Mouse (Mus musculus) heart, embryonic 16.5 days (tissue): ENCODE results near the gene Acot12. TPM values are rescaled to one million over a fixed set of nuclear protein-coding genes. Genes with fewer than 3 reads are reported as not detected.
A peak's percentile ranks its signal among the peaks of the same experiment; 100 is the strongest.

ENCODE experiments used
- ATAC-seq: fragments of 200-750 bp; cut with Nextera tagmentation; replicated peaks from 2 replicates; pipeline ENCODE4 v1.8.0; 2017; ENCODE audit warnings: moderate number of reproducible peaks; ENCODE audit not compliant: insufficient read depth, low FRiP score; ENCODE audit errors: extremely low read depth
- H3K27ac ChIP-seq: fragments of 300-500 bp; sonication (generic); 2 replicates; pipeline ENCODE4 v1.5.1; 2014; ENCODE audit warnings: mild to moderate bottlenecking, low read length, control low read depth, moderate library complexity
- H3K27me3 ChIP-seq: fragments of 300-500 bp; sonication (generic); 2 replicates; pipeline ENCODE4 v1.6.1; 2014; ENCODE audit warnings: low read length, mixed read lengths; ENCODE audit not compliant: control insufficient read depth, insufficient read depth
- H3K36me3 ChIP-seq: fragments of 300-500 bp; sonication (generic); 2 replicates; pipeline ENCODE4 v1.6.1; 2014; ENCODE audit not compliant: control insufficient read depth, insufficient read depth
- H3K4me1 ChIP-seq: fragments of 300-500 bp; sonication (generic); 2 replicates; pipeline ENCODE4 v1.6.1; 2014; ENCODE audit warnings: low read length, mixed read lengths; ENCODE audit not compliant: control insufficient read depth, insufficient read depth
- H3K4me2 ChIP-seq: fragments of 300-500 bp; sonication (generic); 2 replicates; pipeline ENCODE4 v1.6.1; 2014; ENCODE audit warnings: low read depth, mild to moderate bottlenecking, control low read depth, low read length
- H3K4me3 ChIP-seq: fragments of 300-500 bp; sonication (generic); 2 replicates; pipeline ENCODE4 v1.5.1; 2014; ENCODE audit warnings: mild to moderate bottlenecking, control low read depth, low read length
- H3K9ac ChIP-seq: fragments of 300-500 bp; sonication (generic); 2 replicates; pipeline ENCODE4 v1.6.1; 2014; ENCODE audit warnings: low read length, control low read depth
- H3K9me3 ChIP-seq: fragments of 300-500 bp; sonication (generic); replicated peaks from 2 replicates; pipeline ENCODE4 v1.6.1; 2016; ENCODE audit warnings: low read length; ENCODE audit not compliant: control insufficient read depth
- WGBS: fragments of 180-500 bp; shearing (Covaris S2); extraction: QIAGEN DNeasy Blood & Tissue Kit; methylation state at CpG from one replicate; pipeline ENCODE4 v1.1.7; 2014; 5-methylcytosine and 5-hydroxymethylcytosine counted together
- polyA plus RNA-seq: library from polyadenylated mRNA; unstranded; fragments of >200 nt; fragmentation: Nextera tagmentation; extraction: Ambion mirVana; gene quantifications from 2 replicates; pipeline ENCODE4 v1.2.1, GENCODE M21; 2015

Acot12 gene
- polyA plus RNA-seq, 1 experiment from 2014 or later: not detected

DNA sequence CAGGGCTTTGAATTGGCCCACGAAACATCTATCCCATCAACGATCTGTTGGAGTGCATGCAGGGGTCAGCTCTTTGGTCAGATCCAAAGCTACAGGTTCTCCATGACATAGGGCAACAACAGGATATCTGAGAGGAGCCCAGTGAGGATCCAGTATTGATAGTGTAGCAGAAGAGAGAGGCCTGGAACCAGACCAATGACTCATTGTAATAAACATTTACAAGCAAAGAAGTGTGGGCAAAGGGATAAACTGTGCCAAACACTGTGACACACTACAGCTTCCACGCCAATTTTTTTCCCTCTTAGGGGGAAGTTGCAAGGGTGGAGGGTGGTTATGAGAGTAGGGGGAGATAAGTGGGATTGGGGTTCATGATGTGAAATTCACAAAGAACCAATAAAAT, 17.1 kb upstream of the Acot12 start:
- ATAC-seq: no peak
- Histone ChIP-seq H3K4me3 (no peak overlapping the region), H3K36me3 (no peaks in the 10 kb centered on the region), H3K27ac (no peak overlapping the region), H3K9ac (no peak overlapping the region), H3K4me2 (no peak overlapping the region), H3K27me3 (no peaks in the 10 kb centered on the region), H3K4me1 (no peaks in the 10 kb centered on the region), H3K9me3 (no peaks in the 10 kb centered on the region)
- WGBS: 80% methylated on average over 3 of the region's 3 CpGs

DNA sequence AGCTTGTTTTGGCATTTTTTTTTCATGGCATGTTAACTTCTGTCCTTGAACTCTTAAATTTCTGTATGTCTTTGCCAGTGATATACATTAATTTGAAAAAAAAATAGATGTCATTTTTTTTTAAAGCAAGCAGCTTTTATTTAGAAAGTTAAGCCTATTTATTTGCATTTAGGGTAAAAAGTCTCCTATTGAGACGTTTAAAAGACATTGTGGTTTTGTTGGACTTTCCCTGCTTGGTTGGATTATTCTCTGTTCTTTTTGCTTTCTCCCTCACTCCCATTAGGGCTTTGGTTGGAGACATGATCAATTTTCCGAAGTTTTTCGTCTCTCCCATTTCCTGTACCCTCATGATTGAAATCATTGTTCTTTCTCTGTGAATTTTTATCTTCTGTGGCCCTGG, 16.2 kb upstream of the Acot12 start:
- no peaks in the 10 kb centered on the region for H3K9me3 ChIP-seq
- no peaks in the 10 kb centered on the region for H3K36me3 ChIP-seq
- H3K4me2 ChIP-seq: no peak overlapping the region
- no peaks in the 10 kb centered on the region for H3K27me3 ChIP-seq
- ATAC-seq: no peak
- WGBS: 66% methylated on average over 3 of the region's 3 CpGs
- no peak overlapping the region for H3K9ac ChIP-seq
- H3K4me1 ChIP-seq: no peaks in the 10 kb centered on the region
- H3K27ac ChIP-seq: no peak overlapping the region
- H3K4me3 ChIP-seq: no peak overlapping the region

DNA sequence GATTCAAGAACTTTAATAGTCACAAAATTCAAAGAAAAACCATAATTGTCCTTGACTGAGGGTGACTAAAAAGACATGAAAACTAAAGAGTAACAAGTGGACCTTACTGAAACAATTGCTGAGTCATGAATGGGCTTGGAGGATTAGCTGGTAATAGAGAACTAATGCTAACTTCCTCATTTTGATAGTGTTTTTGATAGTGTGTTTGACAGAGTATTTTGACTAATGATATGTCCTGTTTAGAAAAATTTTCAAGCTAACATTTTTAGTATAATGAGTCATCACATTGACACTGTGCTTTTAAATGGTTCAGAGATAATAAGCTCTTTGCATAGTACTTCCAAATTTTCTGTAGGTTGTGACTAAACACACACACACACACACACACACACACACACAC, 13.4 kb upstream of the Acot12 start:
- no peak overlapping the region for H3K9ac ChIP-seq
- no peak overlapping the region for H3K4me3 ChIP-seq
- no peak overlapping the region for H3K4me2 ChIP-seq
- no peaks in the 10 kb centered on the region for H3K9me3 ChIP-seq
- ATAC-seq: no peak
- no peaks in the 10 kb centered on the region for H3K36me3 ChIP-seq
- no peaks in the 10 kb centered on the region for H3K4me1 ChIP-seq
- H3K27ac ChIP-seq: no peak overlapping the region
- no peaks in the 10 kb centered on the region for H3K27me3 ChIP-seq

DNA sequence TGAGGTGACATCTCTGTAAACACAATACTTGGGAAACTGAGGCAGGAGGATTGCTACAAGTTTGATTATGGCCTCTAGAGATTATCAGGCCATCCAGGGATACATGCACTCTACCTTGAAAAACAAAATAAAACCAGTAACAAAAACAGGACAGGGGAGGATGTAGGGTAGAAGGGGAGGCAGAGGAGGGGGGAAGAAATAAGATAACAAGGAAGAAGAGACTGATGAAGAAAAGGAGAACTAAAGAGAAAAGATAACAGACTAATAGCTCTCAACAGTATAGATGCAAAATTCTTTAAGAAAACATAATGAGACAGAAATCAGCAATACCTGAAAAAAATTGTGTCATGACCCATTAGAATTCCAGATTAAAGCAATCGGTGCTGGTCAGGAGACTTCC, 4.1 kb upstream of the Acot12 start:
- no peaks in the 10 kb centered on the region; the same call in none of the 2 replicates for H3K27me3 ChIP-seq
- WGBS: 81% methylated on average over 1 of the region's 1 CpGs

DNA sequence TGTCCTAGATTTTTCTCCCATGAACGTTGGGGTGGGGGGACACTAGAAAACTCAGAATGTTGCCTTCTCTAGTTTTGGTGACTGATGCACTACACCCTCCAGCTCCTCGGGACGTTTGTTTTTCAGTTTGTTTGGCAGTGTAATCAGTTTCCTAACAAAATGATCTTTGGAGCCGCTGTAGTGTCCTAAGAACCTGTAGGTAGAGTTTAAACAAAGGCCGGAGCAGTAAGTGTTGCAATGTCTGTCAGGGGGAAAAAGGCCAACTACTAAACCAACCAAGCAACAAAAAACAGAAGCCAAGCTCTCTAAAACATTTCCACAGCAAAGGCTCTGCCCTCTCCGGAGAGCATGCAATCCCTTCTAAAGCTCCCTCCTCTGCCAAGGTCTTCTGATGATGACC, 461 bp upstream of the Acot12 start:
- Histone ChIP-seq H3K4me2 (peak overlapping the region; percentile 90), H3K27me3 (no peaks in the 10 kb centered on the region; the same call in none of the 2 replicates), H3K9ac (no peak overlapping the region; the same call in 1 of the 2 replicates), H3K27ac (no peak overlapping the region), H3K4me3 (peak overlapping the region; percentile 55), H3K9me3 (no peaks in the 10 kb centered on the region), H3K4me1 (no peaks in the 10 kb centered on the region), H3K36me3 (no peaks in the 10 kb centered on the region)
- 67% methylated on average over 6 of the region's 6 CpGs for WGBS
- ATAC-seq: no peak

More for the DNA sequence above, 4.1 kb upstream of the Acot12 start:
- Histone ChIP-seq H3K4me1 (no peaks in the 10 kb centered on the region), H3K9ac (no peak overlapping the region), H3K36me3 (no peaks in the 10 kb centered on the region), H3K9me3 (no peaks in the 10 kb centered on the region), H3K27ac (no peak overlapping the region), H3K4me2 (no peak overlapping the region), H3K4me3 (no peak overlapping the region)
- ATAC-seq: no peak

DNA sequence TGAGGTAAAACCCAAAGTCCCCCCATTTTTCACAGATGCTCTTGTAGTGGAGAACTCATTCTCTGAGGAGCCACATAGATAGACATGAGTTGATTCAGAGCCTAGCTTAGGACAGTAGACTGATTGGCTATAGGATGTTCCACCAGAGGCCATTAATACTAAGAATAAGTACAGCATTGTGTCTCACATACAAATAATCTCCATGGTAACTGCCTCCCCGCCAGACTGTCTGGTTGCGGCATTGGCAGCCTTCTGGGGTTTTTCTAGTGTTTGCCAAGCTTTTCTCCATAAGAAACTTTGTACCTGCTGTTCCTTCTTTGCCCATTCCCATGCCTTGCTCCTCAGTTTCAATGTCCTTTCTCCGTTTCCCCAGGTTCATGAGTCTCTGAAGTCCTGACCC, 1.9 kb downstream of the Acot12 start:
- H3K36me3 ChIP-seq: no peaks in the 10 kb centered on the region
- no peak for ATAC-seq
- no peak overlapping the region for H3K4me2 ChIP-seq
- no peaks in the 10 kb centered on the region for H3K4me1 ChIP-seq
- WGBS: 91% methylated on average over 3 of the region's 3 CpGs
- H3K9ac ChIP-seq: no peak overlapping the region
- no peak overlapping the region for H3K27ac ChIP-seq
- H3K27me3 ChIP-seq: no peaks in the 10 kb centered on the region; the same call in none of the 2 replicates
- H3K4me3 ChIP-seq: no peak overlapping the region
- H3K9me3 ChIP-seq: no peaks in the 10 kb centered on the region

DNA sequence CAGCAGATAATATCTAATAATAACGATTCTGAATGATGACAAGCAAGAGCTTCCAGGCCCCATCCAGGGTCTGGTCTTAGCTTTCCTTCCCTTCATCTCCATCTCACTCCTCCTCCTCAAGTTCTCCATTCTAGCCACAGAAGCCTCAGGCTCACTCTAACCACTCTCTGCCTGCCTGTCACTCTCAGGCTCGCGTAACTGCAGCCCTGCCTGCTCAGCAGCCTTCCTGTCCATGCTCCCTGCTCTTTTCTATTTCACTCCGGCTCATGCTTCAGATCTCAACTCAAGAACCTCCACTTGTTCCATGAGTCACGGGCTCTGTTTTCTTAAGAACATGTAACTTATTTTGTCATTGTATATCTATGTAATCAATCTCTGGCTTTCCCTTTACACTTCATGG, 5.2 kb downstream of the Acot12 start:
- H3K27me3 ChIP-seq: no peaks in the 10 kb centered on the region; the same call in 1 of the 2 replicates
- ATAC-seq: no peak
- no peaks in the 10 kb centered on the region for H3K9me3 ChIP-seq
- H3K4me1 ChIP-seq: no peaks in the 10 kb centered on the region
- H3K36me3 ChIP-seq: no peaks in the 10 kb centered on the region
- H3K4me3 ChIP-seq: no peak overlapping the region
- WGBS: 74% methylated on average over 5 of the region's 5 CpGs
- no peak overlapping the region for H3K9ac ChIP-seq
- no peak overlapping the region for H3K4me2 ChIP-seq
- no peak overlapping the region for H3K27ac ChIP-seq

DNA sequence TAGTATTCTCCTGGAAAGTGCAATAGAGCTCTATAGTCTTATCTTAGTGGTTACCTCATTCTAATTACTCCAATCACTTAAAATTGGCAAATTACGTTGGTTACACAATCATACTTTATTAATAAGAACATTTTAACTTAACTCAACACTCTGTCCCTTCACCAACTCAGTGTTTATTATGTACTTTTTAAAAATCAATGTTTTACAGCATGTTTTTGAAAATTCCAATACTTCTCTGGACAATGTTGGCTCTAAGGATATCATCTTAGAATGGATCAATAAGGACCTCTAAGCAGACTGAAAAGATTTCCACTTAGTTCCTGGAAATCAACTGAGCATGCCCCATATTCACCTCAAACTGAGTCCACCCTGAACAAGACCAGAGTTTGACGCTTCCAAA, 7.1 kb downstream of the Acot12 start:
- Histone ChIP-seq H3K27me3 (no peaks in the 10 kb centered on the region), H3K4me3 (no peak overlapping the region), H3K27ac (no peak overlapping the region), H3K9me3 (no peaks in the 10 kb centered on the region), H3K4me1 (no peaks in the 10 kb centered on the region), H3K36me3 (no peaks in the 10 kb centered on the region), H3K4me2 (no peak overlapping the region), H3K9ac (no peak overlapping the region)
- ATAC-seq: no peak
- 82% methylated on average over 2 of the region's 2 CpGs for WGBS

DNA sequence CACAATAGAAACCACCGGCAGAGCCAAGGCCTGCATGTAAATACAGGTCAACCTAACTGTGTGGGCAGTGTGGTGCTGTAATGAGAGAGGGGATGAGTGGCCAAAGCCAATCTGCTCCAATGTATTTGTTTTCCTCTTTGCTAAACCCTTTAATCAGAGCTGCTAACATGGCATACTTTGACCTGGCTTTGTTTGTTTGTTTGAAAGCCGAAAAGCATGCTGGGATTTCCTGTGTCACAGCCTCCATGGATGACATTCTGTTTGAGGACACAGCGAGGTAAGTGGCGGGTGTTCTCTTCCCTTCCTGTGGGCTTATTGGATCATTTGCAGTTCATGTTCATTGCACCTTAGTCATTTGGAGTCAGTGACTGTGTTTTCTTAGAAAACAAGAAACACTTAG, 8.7 kb downstream of the Acot12 start:
- no peak overlapping the region for H3K4me3 ChIP-seq
- H3K27me3 ChIP-seq: no peaks in the 10 kb centered on the region
- H3K9me3 ChIP-seq: no peaks in the 10 kb centered on the region
- no peak overlapping the region for H3K9ac ChIP-seq
- no peak for ATAC-seq
- no peaks in the 10 kb centered on the region for H3K36me3 ChIP-seq
- 65% methylated on average over 4 of the region's 4 CpGs for WGBS
- H3K27ac ChIP-seq: no peak overlapping the region
- H3K4me1 ChIP-seq: no peaks in the 10 kb centered on the region
- H3K4me2 ChIP-seq: no peak overlapping the region

DNA sequence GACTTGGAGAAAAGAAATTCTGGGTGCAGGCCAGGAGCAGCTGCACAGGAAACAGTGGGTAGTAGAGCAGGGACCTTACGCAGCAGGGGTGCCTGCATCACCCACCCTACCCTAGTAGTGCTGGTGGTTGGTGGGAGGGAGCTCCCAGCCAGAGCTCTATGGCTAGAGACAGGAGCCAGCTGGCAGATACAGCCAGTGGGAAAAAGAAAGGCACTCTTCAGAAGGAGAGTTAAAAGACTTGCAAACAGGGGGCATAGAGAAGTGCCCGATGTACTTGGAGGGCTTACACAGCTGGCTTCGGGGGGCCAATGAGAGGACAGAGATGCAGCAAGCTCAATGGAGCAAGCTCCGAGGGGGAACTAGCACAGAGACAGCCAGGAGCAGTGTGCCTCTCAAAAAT, 12.4 kb downstream of the Acot12 start:
- no peaks in the 10 kb centered on the region for H3K9me3 ChIP-seq
- H3K36me3 ChIP-seq: no peaks in the 10 kb centered on the region
- ATAC-seq: no peak
- no peak overlapping the region for H3K27ac ChIP-seq
- no peak overlapping the region for H3K4me3 ChIP-seq
- no peak overlapping the region for H3K4me2 ChIP-seq
- H3K27me3 ChIP-seq: no peaks in the 10 kb centered on the region
- peaks cover 2% of the 10 kb centered on the region for H3K4me1 ChIP-seq
- 50% methylated on average over 4 of the region's 4 CpGs for WGBS
- no peak overlapping the region for H3K9ac ChIP-seq
